Mouse (Mus musculus): Measurements from ENCODE around the gene A730049H05Rik. TPM values are rescaled to one million over a fixed set of nuclear protein-coding genes. Genes with fewer than 3 reads are reported as not detected.

A730049H05Rik gene
- polyA plus RNA-seq, 1 experiment from 2014 or later = 0.99 TPM

Other genes starting within 250 kb of the A730049H05Rik start
- 2.3 and 2.6 TPM in 2 replicates for gene Prickle2, start 110.3 kb upstream of the A730049H05Rik start, polyA plus RNA-seq (2016; fragmentation: Nextera tagmentation; extraction: Ambion mirVana)
- gene Gm15737, start 52.9 kb downstream of the A730049H05Rik start, polyA plus RNA-seq (2016; fragmentation: Nextera tagmentation; extraction: Ambion mirVana) = 0.04 TPM in 1 of 2 replicates, not detected in the other
- 2.6 and 2.8 TPM in 2 replicates for gene Adamts9, start 127.0 kb downstream of the A730049H05Rik start, polyA plus RNA-seq (2016; fragmentation: Nextera tagmentation; extraction: Ambion mirVana)